Mouse (Mus musculus): ENCODE results near the gene Rufy1. TPM values are rescaled to one million over a fixed set of nuclear protein-coding genes. Genes with fewer than 3 reads are reported as not detected.
"Not testable (repeated sequence)": the region's sequence is repeated elsewhere in the genome, so short reads cannot be mapped to it uniquely, and the experiment has no call there.

Rufy1 gene
- polyA plus RNA-seq, 1 experiment from 2014 or later, result 22.5 TPM

DNA sequence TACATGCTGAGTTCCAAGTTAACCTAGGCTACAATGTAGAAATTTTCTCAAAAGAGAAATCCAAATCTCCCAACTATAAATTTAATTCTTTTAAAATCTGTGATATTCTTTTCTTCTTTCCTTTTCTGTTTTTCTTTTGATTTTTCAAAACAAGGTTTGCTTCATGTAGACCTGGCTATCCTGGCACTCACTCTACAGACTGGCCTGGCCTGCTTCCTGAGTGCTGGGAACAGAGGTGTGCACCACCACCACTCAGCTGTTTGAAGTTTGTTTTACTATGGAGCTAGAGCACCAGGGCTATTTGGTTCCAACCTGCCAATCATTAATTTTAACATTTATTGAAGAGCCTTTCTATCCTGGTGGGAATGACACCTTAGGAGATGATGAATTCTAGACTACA, 57.8 kb downstream of the Rufy1 start:
- Histone ChIP-seq H3K4me1 (peaks cover 18% of the 10 kb centered on the region), H3K36me3 (no peaks in the 10 kb centered on the region), H3K9me3 (replicated peaks) (no peaks in the 10 kb centered on the region), H3K4me3 (no peak overlapping the region), H3K27ac (no peak overlapping the region), H3K27me3 (ENCODE audit: low read depth, poor library complexity, severe bottlenecking) (no peaks in the 10 kb centered on the region)
- DNase-seq (ENCODE audit: low spot score), result no peak

DNA sequence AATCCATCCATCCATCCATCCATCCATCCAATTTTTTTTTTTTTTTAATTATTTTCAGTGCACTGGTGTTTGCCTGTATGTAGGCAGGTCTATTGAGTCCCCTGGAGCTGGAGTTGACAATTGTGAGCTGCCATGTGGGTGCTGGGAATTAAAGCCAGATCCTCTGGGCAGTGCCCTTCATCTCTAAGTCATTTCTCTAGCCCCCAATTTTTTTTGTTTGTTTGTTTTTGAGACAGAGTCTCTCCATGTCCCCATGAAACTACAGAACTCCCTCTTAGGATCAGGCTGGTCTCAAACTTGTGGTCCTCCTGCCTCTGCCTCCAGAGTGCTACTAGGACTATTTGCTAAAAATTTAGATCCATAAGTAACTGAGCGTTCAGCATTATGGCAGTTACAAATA, 59.0 kb downstream of the Rufy1 start:
- no peak for DNase-seq (ENCODE audit: low spot score)
- Histone ChIP-seq H3K4me3 (no peak overlapping the region), H3K4me1 (peaks cover 18% of the 10 kb centered on the region), H3K36me3 (no peaks in the 10 kb centered on the region), H3K9me3 (replicated peaks) (no peaks in the 10 kb centered on the region), H3K27me3 (ENCODE audit: low read depth, poor library complexity, severe bottlenecking) (no peaks in the 10 kb centered on the region), H3K27ac (peak overlapping the region; percentile 82; the same call in 1 of the 2 replicates)
- 96% methylated on average over 1 of the region's 1 CpGs for WGBS

DNA sequence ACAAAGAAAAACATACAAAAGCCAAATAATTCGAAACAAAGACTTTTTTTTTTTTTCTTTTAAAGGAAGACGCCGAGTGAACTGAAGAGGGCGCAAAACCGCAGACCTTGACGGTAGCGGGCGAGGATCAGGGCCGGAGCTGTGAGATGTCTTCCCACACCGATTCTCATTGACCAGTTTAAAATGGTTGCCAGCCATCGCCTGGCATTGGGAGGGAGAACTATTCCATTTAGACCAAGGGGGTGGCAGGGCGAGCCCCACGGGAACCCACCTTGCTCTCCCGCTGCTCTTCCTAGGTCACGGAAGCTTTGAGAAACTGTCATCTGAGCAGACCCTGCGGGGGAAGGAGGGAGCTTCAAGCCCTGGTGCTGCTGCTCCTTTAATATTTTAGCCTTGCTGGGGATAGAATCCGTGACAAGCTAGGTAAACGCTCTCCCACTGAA, 59.5 kb downstream of the Rufy1 start:
- peak; percentile 80 for DNase-seq (ENCODE audit: low spot score)
- Histone ChIP-seq H3K36me3 (no peaks in the 10 kb centered on the region), H3K27me3 (ENCODE audit: low read depth, poor library complexity, severe bottlenecking) (no peaks in the 10 kb centered on the region), H3K27ac (peak overlapping the region; percentile 82), H3K4me1 (peaks cover 14% of the 10 kb centered on the region), H3K4me3 (peak overlapping the region; percentile 46), H3K9me3 (replicated peaks) (no peaks in the 10 kb centered on the region)
- 3% methylated on average over 18 of the region's 18 CpGs for WGBS

DNA sequence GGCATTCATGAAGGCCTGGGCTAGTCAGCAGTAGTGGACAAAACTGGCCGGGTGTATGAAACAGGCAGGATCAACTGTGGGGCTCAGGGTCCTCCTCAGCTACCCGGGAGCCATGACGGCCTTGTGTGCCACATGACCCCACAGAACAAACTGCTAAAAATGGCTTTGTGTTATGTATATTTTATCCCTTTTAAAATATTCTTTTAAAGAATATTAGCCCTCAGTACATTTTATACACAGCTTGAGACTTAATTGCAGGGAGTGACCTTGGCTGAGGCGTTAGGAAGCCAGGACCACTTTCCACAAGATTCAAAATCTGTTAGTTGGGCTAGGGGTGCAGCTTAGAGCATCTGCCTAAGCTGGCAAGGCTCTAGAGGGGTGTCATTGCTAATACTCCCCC, 60.0 kb downstream of the Rufy1 start:
- WGBS, result 72% methylated on average over 4 of the region's 4 CpGs
- no peak for DNase-seq (ENCODE audit: low spot score)
- Histone ChIP-seq H3K27ac (peak overlapping the region; percentile 82), H3K27me3 (ENCODE audit: low read depth, poor library complexity, severe bottlenecking) (no peaks in the 10 kb centered on the region), H3K4me3 (peak overlapping the region; percentile 46; the same call in 1 of the 2 replicates), H3K9me3 (replicated peaks) (no peaks in the 10 kb centered on the region), H3K4me1 (peaks cover 9% of the 10 kb centered on the region), H3K36me3 (no peaks in the 10 kb centered on the region)

DNA sequence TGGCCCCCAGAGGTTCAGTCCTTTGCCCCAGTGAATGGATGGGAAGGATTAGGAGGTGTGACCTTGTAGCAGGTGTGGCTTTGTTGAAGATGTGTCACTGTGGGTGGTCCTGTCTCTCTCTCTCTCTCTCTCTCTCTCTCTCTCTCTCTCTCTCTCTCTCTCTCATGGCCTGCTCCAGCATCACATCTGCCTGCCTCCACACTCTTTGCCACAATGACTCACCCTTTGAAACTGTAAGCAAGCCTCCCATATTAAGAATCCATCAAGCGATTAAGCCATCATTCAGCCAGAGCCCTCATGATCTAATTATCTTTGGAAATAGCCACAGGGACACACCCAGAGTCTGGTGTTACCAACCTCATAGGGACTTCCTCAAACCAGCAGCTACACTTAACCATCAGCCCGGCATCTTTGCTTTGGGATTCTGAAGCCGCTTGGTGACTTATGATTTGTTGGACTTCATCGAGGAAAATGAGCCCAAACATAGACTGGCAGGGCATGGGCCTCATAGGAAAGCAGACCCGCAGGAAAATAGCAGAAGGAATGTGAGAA, 61.5 kb downstream of the Rufy1 start:
- no peak overlapping the region for H3K27ac ChIP-seq
- peaks cover 9% of the 10 kb centered on the region for H3K4me1 ChIP-seq
- no peak overlapping the region for H3K4me3 ChIP-seq
- no peaks in the 10 kb centered on the region for H3K27me3 ChIP-seq (ENCODE audit: low read depth, poor library complexity, severe bottlenecking)
- no peaks in the 10 kb centered on the region for H3K36me3 ChIP-seq
- H3K9me3 ChIP-seq (replicated peaks), result no peaks in the 10 kb centered on the region
- WGBS, result 93% methylated on average over 5 of the region's 5 CpGs
- no peak for DNase-seq (ENCODE audit: low spot score)

DNA sequence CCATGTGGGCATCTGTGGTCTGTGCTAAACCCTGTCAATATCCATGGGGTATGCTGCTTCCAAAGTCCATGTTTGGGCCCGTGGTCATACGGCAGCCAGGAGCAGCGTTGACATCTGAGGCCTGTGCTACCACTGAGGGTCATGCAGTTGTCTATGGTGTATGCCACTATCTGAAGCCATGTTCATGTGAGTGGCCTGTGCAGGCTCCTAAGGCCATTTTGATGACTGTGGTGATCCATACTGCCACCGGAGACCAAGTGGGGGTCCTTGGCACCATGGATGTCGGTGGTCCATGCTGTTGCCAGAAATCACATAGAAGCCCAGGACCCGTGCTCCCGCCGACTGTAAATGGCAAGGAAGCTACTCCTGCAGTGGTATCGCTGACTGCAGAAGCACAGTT, 63.4 kb downstream of the Rufy1 start:
- H3K4me1 ChIP-seq, result peaks cover 13% of the 10 kb centered on the region
- H3K9me3 ChIP-seq (replicated peaks), result no peaks in the 10 kb centered on the region
- no peak overlapping the region for H3K4me3 ChIP-seq
- no peaks in the 10 kb centered on the region for H3K27me3 ChIP-seq (ENCODE audit: low read depth, poor library complexity, severe bottlenecking)
- no peak overlapping the region for H3K27ac ChIP-seq
- no peaks in the 10 kb centered on the region for H3K36me3 ChIP-seq
- no peak for DNase-seq (ENCODE audit: low spot score)
- 94% methylated on average over 9 of the region's 9 CpGs for WGBS

DNA sequence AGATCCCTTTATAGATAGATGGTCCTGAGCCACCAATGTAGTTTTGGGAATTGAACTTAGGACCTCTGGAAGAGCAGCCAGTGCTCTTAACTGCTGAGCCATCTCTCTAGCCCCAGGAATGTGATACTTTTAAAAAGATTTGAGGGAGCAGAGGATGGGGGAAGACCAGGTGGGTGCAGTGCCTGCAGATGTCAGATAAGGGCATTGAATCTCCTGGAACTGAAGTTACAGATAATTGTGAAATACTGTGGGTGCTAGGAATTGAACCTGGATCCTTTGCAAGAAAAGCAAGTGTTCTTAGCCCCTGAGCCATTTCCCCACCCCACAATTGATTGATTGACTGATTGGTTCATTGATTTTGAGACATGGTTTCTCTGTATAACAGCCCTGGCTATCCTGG, 65.6 kb downstream of the Rufy1 start:
- H3K4me1 ChIP-seq, result peaks cover 4% of the 10 kb centered on the region; the same call in 1 of the 2 replicates
- H3K36me3 ChIP-seq, result no peaks in the 10 kb centered on the region
- H3K9me3 ChIP-seq (replicated peaks), result no peaks in the 10 kb centered on the region
- peaks cover 20% of the 10 kb centered on the region for H3K27me3 ChIP-seq (ENCODE audit: low read depth, poor library complexity, severe bottlenecking)
- DNase-seq (ENCODE audit: low spot score), result no peak
- H3K27ac ChIP-seq, result no peak overlapping the region
- no peak overlapping the region for H3K4me3 ChIP-seq

DNA sequence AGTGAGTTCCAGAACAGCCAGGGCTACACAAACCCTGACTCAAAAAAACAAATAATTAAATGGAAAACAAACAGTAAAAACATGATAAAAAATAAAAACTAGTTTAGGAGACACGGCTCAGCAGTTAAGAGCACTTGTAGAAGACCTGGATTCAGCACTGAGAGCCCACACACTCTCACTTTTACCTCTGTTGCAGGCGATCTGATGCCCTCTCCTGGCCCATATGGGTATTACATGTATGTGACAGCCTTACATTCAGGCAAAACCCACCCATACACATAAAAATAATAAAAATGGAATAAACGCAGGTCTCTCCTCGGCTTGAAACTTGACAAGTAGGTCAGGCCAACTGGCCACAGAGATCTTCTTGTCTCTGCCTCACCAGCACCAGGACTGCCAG, 66.4 kb downstream of the Rufy1 start:
- DNase-seq (ENCODE audit: low spot score), result peak; percentile 72
- Histone ChIP-seq H3K9me3 (replicated peaks) (no peaks in the 10 kb centered on the region), H3K27me3 (ENCODE audit: low read depth, poor library complexity, severe bottlenecking) (peaks cover 28% of the 10 kb centered on the region), H3K36me3 (no peaks in the 10 kb centered on the region), H3K27ac (no peak overlapping the region), H3K4me1 (peaks cover 6% of the 10 kb centered on the region), H3K4me3 (no peak overlapping the region)
- 17% methylated on average over 4 of the region's 4 CpGs for WGBS

DNA sequence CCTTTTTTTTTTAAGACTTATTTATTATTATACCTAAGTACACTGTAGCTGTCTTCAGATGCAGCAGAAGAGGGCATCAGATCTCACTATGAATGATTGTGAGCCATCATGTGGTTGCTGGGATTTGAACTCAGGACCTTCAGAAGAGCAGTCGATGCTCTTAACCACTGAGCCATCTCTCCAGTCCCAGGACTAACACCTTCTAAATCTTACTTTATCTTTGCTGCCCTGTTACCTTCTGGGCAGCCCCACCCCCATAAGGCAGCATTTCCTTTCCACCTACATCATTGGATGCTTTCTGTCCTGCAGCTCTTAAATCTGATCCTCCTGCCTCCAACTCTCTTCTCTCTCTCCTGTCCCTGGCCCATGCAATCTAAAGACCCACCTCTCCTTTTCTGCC, 69.6 kb downstream of the Rufy1 start:
- H3K4me3 ChIP-seq; DNase-seq (ENCODE audit: low spot score); H3K36me3 ChIP-seq; H3K9me3 ChIP-seq (replicated peaks); H3K27ac ChIP-seq: not testable (repeated sequence)
- Histone ChIP-seq H3K4me1 (peaks cover 14% of the 10 kb centered on the region), H3K27me3 (ENCODE audit: low read depth, poor library complexity, severe bottlenecking) (peaks cover 58% of the 10 kb centered on the region)
- 81% methylated on average over 1 of the region's 1 CpGs for WGBS

DNA sequence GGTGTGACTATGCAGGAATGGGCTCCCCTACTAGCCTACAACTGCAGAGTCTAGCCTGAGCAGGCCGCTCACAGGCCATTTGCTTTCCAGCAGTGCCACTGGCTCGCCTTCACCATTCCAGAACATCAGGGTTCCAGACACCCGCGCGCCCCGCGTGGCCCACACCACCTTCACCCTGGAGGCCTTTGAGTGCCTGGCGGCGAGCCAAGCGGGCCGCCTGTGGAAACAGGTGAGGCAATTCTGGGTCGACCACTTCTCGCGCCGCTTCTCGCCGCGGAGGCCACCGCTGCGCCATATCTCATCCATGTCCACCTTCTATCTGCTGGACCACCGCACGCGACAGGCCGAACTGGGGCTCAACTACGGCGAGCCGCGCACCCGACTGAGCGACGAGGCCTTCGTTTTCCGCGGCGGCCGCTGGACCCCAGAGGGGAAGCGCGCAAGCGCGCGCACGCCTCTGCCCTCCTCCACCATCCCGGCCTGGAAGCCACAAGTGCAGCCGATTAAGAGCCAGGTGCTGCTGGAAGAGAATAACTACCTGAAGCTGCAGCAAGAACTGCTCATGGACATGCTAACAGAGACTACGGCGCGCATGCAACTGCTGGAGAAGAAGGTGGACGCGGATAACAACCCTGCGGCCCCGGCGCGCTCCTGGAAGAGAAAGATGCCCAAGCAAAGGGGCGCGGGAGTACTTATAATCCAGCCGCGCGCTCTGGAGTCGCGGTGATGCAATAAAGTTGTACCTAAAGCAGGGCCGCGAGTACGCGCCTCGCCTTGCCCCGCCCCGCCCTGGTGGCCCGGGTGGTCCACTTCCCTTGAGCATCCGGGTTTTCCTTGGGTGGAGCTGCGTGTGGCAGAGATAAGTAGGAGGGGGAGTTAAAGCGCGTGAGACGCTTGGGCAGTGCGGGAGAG, 71.7 kb downstream of the Rufy1 start:
- Histone ChIP-seq H3K4me3 (peak overlapping the region; percentile 66), H3K27ac (peak overlapping the region; percentile 84), H3K27me3 (ENCODE audit: low read depth, poor library complexity, severe bottlenecking) (peaks cover 58% of the 10 kb centered on the region), H3K4me1 (peaks cover 14% of the 10 kb centered on the region), H3K9me3 (replicated peaks) (no peaks in the 10 kb centered on the region), H3K36me3 (no peaks in the 10 kb centered on the region)
- whole genome bisulfite sequencing, result 2% methylated on average over 74 of the region's 74 CpGs
- peak; percentile 79 for DNase-seq (ENCODE audit: low spot score)

DNA sequence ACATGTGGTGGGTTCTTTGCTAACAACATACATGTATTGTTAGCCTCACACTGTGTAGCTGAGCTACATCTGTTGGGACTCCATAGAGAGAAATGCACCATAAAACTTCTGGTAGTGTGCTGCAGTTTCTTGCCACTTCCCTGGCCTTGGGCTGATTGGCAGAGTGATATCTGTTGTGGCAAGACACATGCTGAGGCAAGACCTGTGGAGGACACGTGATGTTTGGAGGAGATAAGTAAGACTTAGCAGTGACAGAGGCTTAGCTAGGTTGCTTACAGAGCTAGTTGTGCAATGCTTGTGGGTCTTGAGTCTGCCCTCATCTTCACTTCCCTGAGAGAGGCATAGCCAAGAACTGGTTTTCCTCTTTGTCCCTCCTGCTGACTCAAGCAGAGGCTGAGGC, 75.5 kb downstream of the Rufy1 start:
- H3K9me3 ChIP-seq (replicated peaks), result no peaks in the 10 kb centered on the region
- WGBS, result 80% methylated on average over 1 of the region's 1 CpGs
- no peaks in the 10 kb centered on the region for H3K36me3 ChIP-seq
- H3K27me3 ChIP-seq (ENCODE audit: low read depth, poor library complexity, severe bottlenecking), result peaks cover 39% of the 10 kb centered on the region
- no peak overlapping the region for H3K4me3 ChIP-seq
- DNase-seq (ENCODE audit: low spot score), result no peak
- peaks cover 10% of the 10 kb centered on the region for H3K4me1 ChIP-seq
- H3K27ac ChIP-seq, result no peak overlapping the region

DNA sequence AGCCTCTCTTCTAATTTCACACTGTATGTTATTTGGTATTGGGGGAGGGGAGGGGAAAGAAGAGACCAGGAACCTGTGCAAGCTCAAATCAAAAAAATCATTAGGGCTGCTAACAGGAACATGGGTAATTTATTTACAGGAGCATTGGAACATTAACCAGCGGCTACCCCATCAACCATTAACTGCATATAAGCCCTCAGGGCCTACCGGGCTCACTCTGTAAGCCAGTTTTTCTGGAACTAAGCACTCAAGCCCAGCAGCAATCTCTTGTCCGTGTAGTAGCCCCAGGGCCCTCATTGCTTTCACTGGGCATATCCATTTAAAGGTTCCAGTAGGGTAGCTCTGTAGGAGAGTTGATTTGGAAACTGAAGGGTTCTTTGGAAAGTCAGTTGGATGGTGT, 76.1 kb downstream of the Rufy1 start:
- no peak overlapping the region for H3K27ac ChIP-seq
- no peak overlapping the region for H3K4me3 ChIP-seq
- 83% methylated on average over 3 of the region's 3 CpGs for WGBS

DNA sequence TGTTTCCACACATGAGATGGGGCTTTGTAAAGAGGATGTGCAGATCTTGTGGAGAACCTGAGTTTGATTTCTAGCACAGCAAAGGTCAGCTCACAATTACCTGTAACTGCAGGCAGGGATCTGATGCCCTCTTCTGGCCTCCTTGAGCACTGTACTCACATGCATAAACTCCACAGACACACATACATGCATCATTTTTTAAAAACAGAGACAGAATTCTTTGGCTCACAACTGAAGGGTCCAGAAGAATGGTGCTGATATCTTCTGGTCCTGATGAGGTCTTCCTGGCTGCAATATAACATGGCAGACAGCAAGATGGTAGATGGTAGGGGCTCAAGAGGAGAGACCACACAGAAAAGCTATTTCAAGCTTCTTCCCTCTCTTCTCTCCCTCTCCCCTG, 76.8 kb downstream of the Rufy1 start, which contains the start of gene Cby3:
Cby3 (plus strand) TSS at position 301 of the 400 bp plus-strand sequence.
- no peak for DNase-seq (ENCODE audit: low spot score)
- peaks cover 26% of the 10 kb centered on the region for H3K27me3 ChIP-seq (ENCODE audit: low read depth, poor library complexity, severe bottlenecking)
- H3K9me3 ChIP-seq (replicated peaks), result no peaks in the 10 kb centered on the region
- no peaks in the 10 kb centered on the region for H3K36me3 ChIP-seq
- H3K4me1 ChIP-seq, result peaks cover 5% of the 10 kb centered on the region; the same call in 1 of the 2 replicates
- no peak within 1 kb of the TSS for H3K4me3 ChIP-seq
- H3K27ac ChIP-seq, result no peak within 1 kb of the TSS

More for the DNA sequence above, 76.1 kb downstream of the Rufy1 start:
- no peaks in the 10 kb centered on the region for H3K9me3 ChIP-seq (replicated peaks)
- H3K27me3 ChIP-seq (ENCODE audit: low read depth, poor library complexity, severe bottlenecking), result peaks cover 33% of the 10 kb centered on the region
- no peak for DNase-seq (ENCODE audit: low spot score)
- H3K36me3 ChIP-seq, result no peaks in the 10 kb centered on the region
- H3K4me1 ChIP-seq, result peaks cover 10% of the 10 kb centered on the region

Data from limb, embryonic 10.5 days (tissue).